Mouse (Mus musculus) bone marrow, adult 2 months (tissue): ENCODE results near the gene Nrl.

ENCODE experiments used
- CTCF ChIP-seq: fragments of 200-500 bp; IDR thresholded peaks from 2 replicates; pipeline ENCODE4 v1.5.1; 2011; ENCODE audit warnings: low read length, control low read depth; ENCODE audit not compliant: control insufficient read depth, insufficient read depth
- POLR2A ChIP-seq: fragments of 200-500 bp; IDR thresholded peaks from 2 replicates; pipeline ENCODE4 v1.6.1; 2011; ENCODE audit warnings: low read depth, mild to moderate bottlenecking, control low read depth, low read length, borderline replicate concordance; ENCODE audit not compliant: control insufficient read depth

DNA sequence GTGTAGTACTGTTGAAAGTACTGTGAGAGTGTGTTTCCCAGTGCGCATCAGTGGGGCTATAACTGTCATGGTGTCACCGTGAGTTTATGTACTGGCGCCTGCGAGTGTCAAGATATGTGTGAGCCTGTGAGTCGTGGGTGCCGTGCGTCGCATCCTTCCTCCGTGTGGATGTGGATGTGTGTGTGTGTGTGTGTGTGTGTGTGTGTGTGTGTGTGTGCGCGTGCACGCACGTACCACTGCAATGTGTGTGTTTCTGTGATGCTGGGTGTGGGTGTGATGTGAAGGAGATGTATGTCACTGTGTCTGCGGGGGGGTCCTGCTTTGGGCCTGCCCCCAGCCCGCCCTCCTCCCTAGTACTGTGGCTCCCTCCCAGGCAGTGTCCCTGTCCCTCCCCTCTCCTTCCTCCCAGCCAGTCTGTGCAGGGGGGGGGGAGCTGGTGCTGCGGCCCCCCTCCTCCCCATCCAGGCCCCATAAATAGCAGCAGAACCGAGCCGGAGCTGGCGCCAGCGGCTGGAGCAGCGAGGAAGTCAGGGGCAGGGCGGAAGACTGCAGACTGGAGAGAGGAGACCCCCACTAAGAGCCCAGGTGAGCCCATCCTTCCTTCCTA is 14.6 kb downstream of the Nrl start, which contains the start of gene Cpne6:
- no peak for TF ChIP-seq POLR2A
- no peak for TF ChIP-seq CTCF
